In genomic region chr13:97409291-97409780, GRCm38 (mm10) we compare ENCODE assay signal across 14 mouse cellular contexts.
A peak's percentile ranks its signal among the peaks of the same experiment; 100 is the strongest.
DNase-seq lines count a peak whose midpoint lies in the region; ATAC-seq and TF ChIP-seq lines count a peak whose summit lies in the region.
"Had no signal": no experiment of that assay in that cellular context is flagged by ENCODE, and none has a peak within 500 bp of the region (broad histone marks: within the 10 kb centered on the region; RNA-seq: fewer than 3 reads in every experiment).

No protein-coding gene starts in this region.

- H3K27me3 ChIP-seq in lung, embryonic 14.5 days (ENCODE audit: insufficient read depth, low read length), result no peaks in the 10 kb centered on the region
- no peaks in the 10 kb centered on the region for H3K27me3 ChIP-seq in forebrain, embryonic 14.5 days (replicated peaks; ENCODE audit: control insufficient read depth, insufficient read depth, low read length)
- H3K27me3 ChIP-seq in myocyte (ENCODE audit: control insufficient read depth, insufficient read depth, insufficient read length), result no peaks in the 10 kb centered on the region
- H3K27me3 ChIP-seq: intestine, embryonic 15.5 days had no signal

- H3K4me2 ChIP-seq in lung, embryonic 14.5 days, result no peak overlapping the region
- H3K4me2 ChIP-seq in forebrain, embryonic 14.5 days (ENCODE audit: low read length), result no peak overlapping the region
- no peak overlapping the region for H3K4me2 ChIP-seq in myocyte (ENCODE audit: low read depth)
- H3K4me2 ChIP-seq: intestine, embryonic 15.5 days had no signal

- no peaks in the 10 kb centered on the region for H3K36me3 ChIP-seq in lung, embryonic 14.5 days (ENCODE audit: insufficient read depth)
- H3K36me3 ChIP-seq in forebrain, embryonic 14.5 days (ENCODE audit: control insufficient read depth, insufficient read depth, low read length), result no peaks in the 10 kb centered on the region
- no peaks in the 10 kb centered on the region for H3K36me3 ChIP-seq in myocyte (ENCODE audit: control insufficient read depth, insufficient read depth)
- H3K36me3 ChIP-seq: heart, embryonic 15.5 days; intestine, embryonic 15.5 days had no signal

- H3K27ac ChIP-seq in lung, embryonic 14.5 days (ENCODE audit: low read depth), result no peak overlapping the region
- H3K27ac ChIP-seq in forebrain, embryonic 14.5 days (ENCODE audit: low read depth, low read length), result peak overlapping the region; percentile 71; the same call in 1 of the 2 replicates
- H3K27ac ChIP-seq: heart, embryonic 15.5 days; intestine, embryonic 15.5 days; left cerebral cortex, adult 2 months; liver, embryonic 14.5 days had no signal

- no peak overlapping the region for H3ac ChIP-seq in myocyte (ENCODE audit: control insufficient read depth, insufficient read length)

- peak; percentile 10 for DNase-seq in CD4-positive, CD25-positive, alpha-beta regulatory T cell, adult 2 months (ENCODE audit: low read depth, low spot score)
- DNase-seq in lung, embryonic 14.5 days, result peak; percentile 50
- DNase-seq in lung, postnatal 14 days, result no peak
- no peak for DNase-seq in forebrain, embryonic 14.5 days (ENCODE audit: low spot score)
- DNase-seq in right cerebral cortex, postnatal 25 days, result no peak
- DNase-seq in gastrocnemius, postnatal 10 days, result no peak
- DNase-seq: kidney, postnatal 25 days had no signal

- peaks cover 5% of the 10 kb centered on the region for H3K4me1 ChIP-seq in lung, embryonic 14.5 days (ENCODE audit: insufficient read depth)
- peaks cover 44% of the 10 kb centered on the region for H3K4me1 ChIP-seq in forebrain, embryonic 14.5 days (ENCODE audit: control insufficient read depth, insufficient read depth, low read length)
- H3K4me1 ChIP-seq: intestine, embryonic 15.5 days had no signal

- H3K9ac ChIP-seq in lung, embryonic 14.5 days, result no peak overlapping the region
- H3K9ac ChIP-seq in forebrain, embryonic 14.5 days (ENCODE audit: low read length), result no peak overlapping the region
- H3K9ac ChIP-seq: heart, embryonic 15.5 days; intestine, embryonic 15.5 days; liver, embryonic 14.5 days had no signal

- no peak overlapping the region for H3K4me3 ChIP-seq in lung, embryonic 14.5 days (ENCODE audit: low read depth, low read length)
- no peak overlapping the region for H3K4me3 ChIP-seq in forebrain, embryonic 14.5 days (ENCODE audit: low read depth, low read length)
- H3K4me3 ChIP-seq in myocyte, result no peak overlapping the region
- H3K4me3 ChIP-seq: erythroblast, embryonic 14.5 days; heart, embryonic 15.5 days; intestine, embryonic 15.5 days; left cerebral cortex, adult 2 months had no signal

- TF ChIP-seq POLR2A in myocyte (IDR thresholded peaks at IDR 0.05; ENCODE audit: insufficient read length, low read depth), result no peak

- no peak for ATAC-seq in CD4-positive, CD25-positive, alpha-beta regulatory T cell, adult 4 months
- ATAC-seq in lung, embryonic 14.5 days (ENCODE audit: insufficient read depth), result no peak
- ATAC-seq in forebrain, embryonic 14.5 days, result peak; percentile 72
- ATAC-seq: intestine, embryonic 15.5 days had no signal

- WGBS in lung, embryonic 14.5 days, result 55% methylated on average over 8 of the region's 8 CpGs
- WGBS in forebrain, embryonic 14.5 days, result 30% methylated on average over 8 of the region's 8 CpGs

- no peaks in the 10 kb centered on the region for H3K9me3 ChIP-seq in lung, embryonic 14.5 days (ENCODE audit: low read depth, low read length)
- H3K9me3 ChIP-seq in forebrain, embryonic 14.5 days (replicated peaks; ENCODE audit: control insufficient read depth, low read length), result no peaks in the 10 kb centered on the region
- H3K9me3 ChIP-seq: heart, embryonic 15.5 days; intestine, embryonic 15.5 days had no signal

- no peaks in the 10 kb centered on the region for H3K79me2 ChIP-seq in myocyte (ENCODE audit: control insufficient read depth, insufficient read depth)

- TF ChIP-seq CTCF in lung, embryonic 14.5 days (IDR thresholded peaks at IDR 0.05; ENCODE audit: low read depth), result no peak

TF ChIP-seq in myocyte, 11 proteins besides CTCF, POLR2A, EP300 and RAD21:
- TF ChIP-seq CEBPB (IDR thresholded peaks at IDR 0.05; ENCODE audit: insufficient read depth, poor library complexity, severe bottlenecking) (no peak), E2F4 (IDR thresholded peaks at IDR 0.05; ENCODE audit: insufficient read depth) (no peak), MYOD1 (IDR thresholded peaks at IDR 0.05; ENCODE audit: control insufficient read depth in 1 of 3, insufficient read length in 2 of 3, low read depth in 2 of 3) (peak in 2 of 3 experiments; percentile 19 to 34), REST (IDR thresholded peaks at IDR 0.05; ENCODE audit: insufficient read depth, insufficient read length) (no peak), TCF3 (IDR thresholded peaks at IDR 0.05; ENCODE audit: insufficient read length, low read depth) (no peak), SRF (IDR thresholded peaks at IDR 0.05; ENCODE audit: control insufficient read depth, insufficient read length, low read depth) (no peak), USF1 (IDR thresholded peaks at IDR 0.05; ENCODE audit: low read depth) (no peak), MAX (IDR thresholded peaks at IDR 0.05; ENCODE audit: low read depth) (no peak), TCF12 (IDR thresholded peaks at IDR 0.05; ENCODE audit: insufficient read depth, poor library complexity, severe bottlenecking) (no peak), MYOG (IDR thresholded peaks at IDR 0.05; ENCODE audit: control insufficient read depth in 1 of 3, insufficient read depth in 1 of 3, insufficient read length in 2 of 3, low read depth in 2 of 3) (peak in 1 of 3 experiments; percentile 47), POLR2AphosphoS2 (IDR thresholded peaks at IDR 0.05; ENCODE audit: insufficient read length, low read depth) (no peak)
TF ChIP-seq in myocyte: peak in this region for 2.

Comparison
In these comparisons a context has a peak if more than half of its experiments do, and no peak if none do; other contexts are left out.
1. DNase-seq: peak in CD4-positive, CD25-positive, alpha-beta regulatory T cell, adult 2 months (single experiment) and lung, embryonic 14.5 days (single experiment); none in lung, postnatal 14 days (single experiment), forebrain, embryonic 14.5 days (single experiment), right cerebral cortex, postnatal 25 days (single experiment) and gastrocnemius, postnatal 10 days (single experiment).